Mouse (Mus musculus) ES-E14 (cell line): ENCODE results near the gene Sept9. TPM values are rescaled to one million over a fixed set of nuclear protein-coding genes. Genes with fewer than 3 reads are reported as not detected.

Experiments used
- DNase-seq: peaks from one replicate; pipeline ENCODE4 v3.0.0-alpha.2; 2013; ENCODE audit warnings: low read depth, low spot score
- H3K27ac ChIP-seq: 2 replicates; pipeline ENCODE4 v1.5.1; 2012; ENCODE audit warnings: low read depth, mild to moderate bottlenecking, low read length, moderate library complexity, mixed read lengths; ENCODE audit not compliant: poor library complexity, insufficient read depth, severe bottlenecking
- H3K36me3 ChIP-seq: 2 replicates; pipeline ENCODE4 v1.6.1; 2012; ENCODE audit warnings: mild to moderate bottlenecking, low read length, moderate library complexity, mixed read lengths; ENCODE audit not compliant: control insufficient read depth, poor library complexity, insufficient read depth, severe bottlenecking
- H3K4me1 ChIP-seq, 2 experiments: fragments of 150-350 bp in 1 of 2; sonication (generic) in 1 of 2; 2 replicates each; pipeline ENCODE4 v1.6.1; 2012; ENCODE audit warnings: low read length in 2 of 2, mild to moderate bottlenecking in 1 of 2, mixed read lengths in 1 of 2; ENCODE audit not compliant: control insufficient read depth in 2 of 2, insufficient read depth in 2 of 2, poor library complexity in 1 of 2
- H3K4me3 ChIP-seq, 2 experiments: fragments of 150-350 bp in 1 of 2; sonication (generic) in 1 of 2; 2 replicates each; pipeline ENCODE4 v1.5.1; 2012; ENCODE audit warnings: low read length in 2 of 2, low read depth in 1 of 2, mild to moderate bottlenecking in 1 of 2, mixed read lengths in 1 of 2; ENCODE audit not compliant: insufficient read depth in 1 of 2, poor library complexity in 1 of 2, severe bottlenecking in 1 of 2
- H3K9ac ChIP-seq: 2 replicates; pipeline ENCODE4 v1.6.1; 2012; ENCODE audit warnings: low read depth, mild to moderate bottlenecking, low read length, mixed read lengths; ENCODE audit not compliant: poor library complexity, insufficient read depth, severe bottlenecking
- H3K9me3 ChIP-seq: fragments of 150-350 bp; sonication (generic); 2 replicates; pipeline ENCODE4 v1.6.1; 2012; ENCODE audit warnings: low read depth, mild to moderate bottlenecking, low read length; ENCODE audit not compliant: control insufficient read depth, insufficient read depth
- CHD2 ChIP-seq: IDR thresholded peaks from 2 replicates; pipeline ENCODE4 v1.6.1; 2014; ENCODE audit warnings: mild to moderate bottlenecking, low read depth, low read length, inconsistent platforms
- HCFC1 ChIP-seq: IDR thresholded peaks from 2 replicates; pipeline ENCODE4 v1.6.1; 2012; ENCODE audit warnings: low read length, inconsistent platforms, borderline replicate concordance; ENCODE audit not compliant: insufficient read depth
- MAFK ChIP-seq: IDR thresholded peaks from 2 replicates; pipeline ENCODE4 v1.6.1; 2014; ENCODE audit warnings: mild to moderate bottlenecking, low read depth, low read length, inconsistent platforms; ENCODE audit not compliant: insufficient read depth
- ZC3H11A ChIP-seq: IDR thresholded peaks from 2 replicates; pipeline ENCODE4 v1.6.1; 2012; ENCODE audit warnings: low read depth, mild to moderate bottlenecking, inconsistent platforms, low read length, borderline replicate concordance
- ZNF384 ChIP-seq: IDR thresholded peaks from 2 replicates; pipeline ENCODE4 v1.6.1; 2012; ENCODE audit warnings: low read depth, low read length, inconsistent platforms
- in situ Hi-C, 2 experiments: fragments of 600-800 bp; cut with MboI; formaldehyde crosslinking; loops; one replicate each; pipeline ENCODE4 v1.15.1; 2025; ENCODE audit warnings: low sequenced_read_pairs in 2 of 2, inconsistent platforms in 1 of 2; ENCODE audit not compliant: unreplicated experiment in 2 of 2
- total RNA-seq: library from RNA; depleted of rRNA; stranded (reverse); fragments of 300-350 nt; gene quantifications from 2 replicates; pipeline ENCODE4 v1.2.3, GENCODE M21; 2012

The Sept9 gene
- total RNA-seq, 1 experiment: 65.7 TPM

DNA sequence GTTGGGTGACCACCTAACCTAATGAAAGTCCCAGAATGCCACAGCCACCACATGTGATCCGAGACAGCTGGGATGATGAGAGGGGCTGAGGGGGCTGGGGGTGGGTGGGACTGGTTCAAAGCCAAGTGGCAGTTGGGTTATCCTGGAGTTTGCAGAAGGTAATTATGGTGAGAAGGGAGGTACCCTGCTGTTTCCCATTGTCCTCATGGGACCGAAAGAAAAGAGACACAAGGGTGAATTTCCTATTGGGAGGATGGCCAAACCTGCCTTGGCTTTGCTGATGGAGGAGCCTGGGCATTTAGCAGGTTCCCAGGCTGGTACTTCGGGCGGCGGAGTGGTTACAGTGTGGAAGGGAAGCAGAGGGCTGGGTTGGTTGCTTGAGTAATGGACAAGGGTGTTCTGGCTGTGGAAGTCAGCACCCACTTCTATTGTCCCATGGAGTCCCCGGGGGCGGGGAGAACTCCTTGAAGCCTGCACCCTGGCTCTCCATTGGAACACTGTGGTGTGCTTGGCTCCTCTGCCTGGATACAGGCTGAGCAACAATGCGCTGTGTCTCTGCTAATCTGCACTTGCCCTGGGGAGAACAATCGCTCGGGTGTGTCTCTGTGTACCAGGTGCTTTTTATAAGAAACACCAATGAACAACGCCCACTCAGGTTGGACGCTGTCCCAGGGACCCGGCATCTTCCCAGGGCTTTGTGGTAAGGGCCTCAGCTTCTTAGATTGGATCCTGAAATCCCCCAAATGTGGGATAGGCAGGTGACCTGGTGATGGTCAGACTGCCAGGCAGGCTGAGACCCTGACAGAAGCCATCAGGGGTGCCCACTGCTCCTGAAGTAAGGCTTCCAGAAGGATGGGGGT lies 64.9 kb downstream of the Sept9 start:
- H3K4me3 ChIP-seq: no peak overlapping the region
- H3K9ac ChIP-seq: no peak overlapping the region
- H3K4me1 ChIP-seq: peaks cover 4 to 23% of the 10 kb centered on the region in 2 experiments; a peak in 3 of 4 replicates
- H3K36me3 ChIP-seq: no peaks in the 10 kb centered on the region
- H3K27ac ChIP-seq: no peak overlapping the region
- no peak for DNase-seq
- no peak for TF ChIP-seq ZNF384
- TF ChIP-seq CHD2: no peak
- TF ChIP-seq MAFK: no peak
- TF ChIP-seq ZC3H11A: no peak
- TF ChIP-seq HCFC1: no peak
- in situ Hi-C loops: no loop called here
- no peaks in the 10 kb centered on the region for H3K9me3 ChIP-seq

DNA sequence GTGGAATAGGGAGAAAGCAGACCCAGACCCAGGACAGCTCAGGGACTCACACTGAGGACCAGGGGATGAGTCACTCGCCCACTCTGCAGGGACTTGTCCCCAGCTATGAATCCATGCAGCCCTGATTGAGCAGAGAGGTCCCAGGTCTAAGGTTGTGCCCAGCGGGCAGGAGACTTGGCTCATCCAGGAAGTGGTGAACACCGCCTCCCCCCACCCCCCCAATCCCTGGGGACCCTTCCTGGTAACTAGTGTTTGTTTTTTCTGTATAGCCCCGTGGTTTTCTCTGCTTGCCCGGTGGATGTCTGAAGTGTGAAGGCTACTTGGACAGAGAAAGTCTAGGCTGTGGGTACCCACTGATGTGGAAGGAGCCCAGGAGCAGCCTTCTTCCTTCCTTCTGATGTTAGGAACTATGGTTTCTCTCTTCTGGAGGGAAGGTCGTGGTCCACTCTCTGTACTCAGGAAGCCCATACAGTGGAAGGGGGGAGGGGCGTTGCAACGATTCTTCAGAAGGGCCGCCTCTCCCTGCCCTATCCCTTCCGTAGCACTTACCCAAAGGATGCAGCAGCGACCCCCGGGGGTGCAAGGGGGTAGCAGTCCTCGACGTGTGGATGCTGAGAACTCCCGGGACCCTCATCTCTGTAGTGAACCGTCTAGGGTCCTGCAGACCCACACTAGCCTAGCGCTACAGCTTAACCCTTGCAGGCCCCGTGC lies 66.0 kb downstream of the Sept9 start:
- no peak for TF ChIP-seq ZC3H11A
- TF ChIP-seq CHD2: no peak
- TF ChIP-seq ZNF384: no peak
- no peak for TF ChIP-seq MAFK
- no peak for TF ChIP-seq HCFC1
- peak overlapping the region; percentile 55; the same call in 1 of the 2 replicates for H3K9ac ChIP-seq
- no peaks in the 10 kb centered on the region for H3K9me3 ChIP-seq
- H3K27ac ChIP-seq: no peak overlapping the region
- H3K4me3 ChIP-seq: peak overlapping the region; percentile 79 to 90
- in situ Hi-C loops: no loop called here
- no peaks in the 10 kb centered on the region for H3K36me3 ChIP-seq
- peaks cover 4 to 25% of the 10 kb centered on the region in 2 experiments; a peak in 3 of 4 replicates for H3K4me1 ChIP-seq
- DNase-seq: no peak

DNA sequence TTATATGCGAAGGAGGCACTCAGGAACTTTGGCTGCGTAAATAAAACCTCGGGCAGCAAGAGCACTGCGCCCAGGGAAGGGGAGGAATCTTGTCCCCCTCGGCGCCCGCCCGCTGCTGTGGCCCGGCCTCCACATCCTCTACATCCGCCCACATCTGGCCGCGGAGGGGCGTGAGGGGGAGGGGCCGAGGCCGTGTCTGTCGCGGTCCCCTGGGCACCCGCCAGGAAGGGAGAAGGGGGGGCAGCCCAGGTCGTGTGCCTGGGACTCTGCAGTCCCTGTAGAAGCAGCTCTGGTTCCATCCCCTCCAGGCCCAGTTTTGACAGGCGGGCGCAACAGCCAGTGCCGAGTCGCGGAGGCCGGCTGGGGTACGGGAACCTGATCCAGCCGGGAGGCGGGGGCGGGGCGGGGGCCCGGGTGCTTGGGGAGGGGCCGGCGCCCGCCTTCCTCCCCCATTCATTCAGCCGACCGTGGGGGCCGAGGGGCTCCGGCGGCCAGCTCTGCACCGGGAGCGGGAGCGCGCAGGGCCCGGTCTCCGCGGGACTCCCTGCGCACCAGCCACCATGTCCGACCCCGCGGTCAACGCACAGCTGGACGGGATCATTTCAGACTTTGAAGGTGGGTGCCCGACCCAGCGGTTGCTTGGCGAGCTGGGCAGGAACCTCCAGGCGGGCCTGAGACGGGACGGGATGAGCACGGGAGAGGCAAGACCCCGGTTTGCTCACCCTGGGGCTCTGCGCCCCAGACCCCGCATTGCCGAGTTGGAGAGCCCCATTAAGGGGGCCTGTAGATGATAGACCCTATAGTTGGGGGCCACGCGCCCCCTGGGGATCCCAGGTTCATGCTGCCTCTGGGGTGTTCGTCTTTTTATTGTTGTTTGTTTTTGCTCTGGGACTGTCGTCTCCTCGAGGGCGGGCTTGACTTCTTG lies 66.8 kb downstream of the Sept9 start:
- in situ Hi-C loops: no loop called here
- H3K9ac ChIP-seq: peak overlapping the region; percentile 67
- H3K27ac ChIP-seq: peak overlapping the region; percentile 14; the same call in 1 of the 2 replicates
- peaks cover 4 to 25% of the 10 kb centered on the region in 2 experiments; a peak in 3 of 4 replicates for H3K4me1 ChIP-seq
- no peak for TF ChIP-seq ZC3H11A
- TF ChIP-seq HCFC1: no peak
- TF ChIP-seq CHD2: no peak
- no peaks in the 10 kb centered on the region for H3K36me3 ChIP-seq
- no peak for DNase-seq
- peak overlapping the region; percentile 79 to 90 for H3K4me3 ChIP-seq
- H3K9me3 ChIP-seq: no peaks in the 10 kb centered on the region
